Mouse (Mus musculus) limb, embryonic 13.5 days (tissue): ENCODE measurements around the gene Lrrc29. TPM values are rescaled to one million over a fixed set of nuclear protein-coding genes. Genes with fewer than 3 reads are reported as not detected.

Experiments used
- ATAC-seq: fragments of 200-750 bp; cut with Nextera tagmentation; 2 replicates; pipeline ENCODE4 v1.8.0; 2017; ENCODE audit warnings: low read depth, moderate number of reproducible peaks, moderate TSS enrichment; ENCODE audit not compliant: low FRiP score
- H3K27ac ChIP-seq: fragments of 300-500 bp; sonication (generic); 2 replicates; pipeline ENCODE4 v1.5.1; 2015; ENCODE audit warnings: inconsistent platforms, mild to moderate bottlenecking, moderate library complexity
- H3K27me3 ChIP-seq: fragments of 300-500 bp; sonication (generic); 2 replicates; pipeline ENCODE4 v1.6.1; 2015; ENCODE audit warnings: mild to moderate bottlenecking, inconsistent platforms
- H3K36me3 ChIP-seq: fragments of 300-500 bp; sonication (generic); 2 replicates; pipeline ENCODE4 v1.6.1; 2015; ENCODE audit warnings: inconsistent platforms, mild to moderate bottlenecking, moderate library complexity
- H3K4me1 ChIP-seq: fragments of 300-500 bp; sonication (generic); 2 replicates; pipeline ENCODE4 v1.6.1; 2015; ENCODE audit warnings: inconsistent platforms
- H3K4me2 ChIP-seq: fragments of 300-500 bp; sonication (generic); replicated peaks from 2 replicates; pipeline ENCODE4 v1.6.1; 2015; ENCODE audit warnings: inconsistent platforms, mild to moderate bottlenecking, moderate library complexity
- H3K4me3 ChIP-seq: fragments of 300-500 bp; sonication (generic); 2 replicates; pipeline ENCODE4 v1.5.1; 2015; ENCODE audit warnings: moderate library complexity, mild to moderate bottlenecking, inconsistent platforms
- H3K9ac ChIP-seq: fragments of 300-500 bp; sonication (generic); 2 replicates; pipeline ENCODE4 v1.6.1; 2015; ENCODE audit warnings: mild to moderate bottlenecking, inconsistent platforms
- H3K9me3 ChIP-seq: fragments of 300-500 bp; sonication (generic); 2 replicates; pipeline ENCODE4 v1.6.1; 2016; ENCODE audit warnings: inconsistent platforms
- WGBS: fragments of 180-500 bp; shearing (Covaris S2); methylation state at CpG from one replicate; pipeline ENCODE4 v1.1.7; 2015; 5-methylcytosine and 5-hydroxymethylcytosine counted together
- microRNA counts: library from miRNA; unstranded; fragments of <30 nt; microRNA quantifications from one replicate; lab custom pipeline; 2016
- microRNA-seq: library from miRNA; unstranded; fragments of <30 nt; microRNA quantifications from one replicate; pipeline ENCODE4, GENCODE M21; 2016
- polyA plus RNA-seq: library from polyadenylated mRNA; unstranded; fragments of >200 nt; fragmentation: Nextera tagmentation; extraction: Ambion mirVana; gene quantifications from 2 replicates; pipeline ENCODE4 v1.2.1, GENCODE M21; 2015

Gene Lrrc29
- polyA plus RNA-seq, 1 experiment from 2014 or later: 1.8 TPM

GRCm38 (mm10) chr8:105264024-105264982, 61.8 kb downstream of the Lrrc29 start, which contains the start of the genes Tradd and Fbxl8:
Gene Tradd, minus strand, starts transcription at chr8:105264609.
Gene Fbxl8, plus strand, starts transcription at chr8:105264648.
- Histone ChIP-seq H3K4me3 (peak within 1 kb of the TSS; percentile 69), H3K9ac (peak within 1 kb of the TSS; percentile 76), H3K27ac (no peak within 1 kb of the TSS), H3K4me1 (peaks cover 30% of the 10 kb centered on the region), H3K9me3 (peaks cover 9% of the 10 kb centered on the region; the same call in 1 of the 2 replicates), H3K4me2 (peak within 1 kb of the TSS; percentile 87), H3K27me3 (peaks cover 90% of the 10 kb centered on the region), H3K36me3 (no peaks in the 10 kb centered on the region)
- peak; percentile 66 for ATAC-seq
- WGBS: under 1% methylated on average over 54 of the region's 54 CpGs

- peaks cover 30% of the 10 kb centered on the region for H3K4me1 ChIP-seq
- H3K27ac ChIP-seq: no peak overlapping the region
- peaks cover 90% of the 10 kb centered on the region for H3K27me3 ChIP-seq
- H3K9ac ChIP-seq: no peak overlapping the region
- ATAC-seq: no peak
- peak overlapping the region; percentile 69 for H3K4me3 ChIP-seq
- WGBS: 40% methylated on average over 16 of the region's 16 CpGs
- H3K9me3 ChIP-seq: peaks cover 9% of the 10 kb centered on the region; the same call in 1 of the 2 replicates
- no peaks in the 10 kb centered on the region for H3K36me3 ChIP-seq
- peak overlapping the region; percentile 87 for H3K4me2 ChIP-seq
These were observed 62.7 kb downstream of the Lrrc29 start for GRCm38 (mm10) chr8:105263244-105263912.

MicroRNA genes within 50 kb of the gene (microRNA counts, 519-probe panel; counts per million panel counts)
- microRNA mmu-miR-328 (lab: Ali Mortazavi, UCI): 2,500 counts per million, percentile 35 among the panel's probes with 10 or more counts

Small RNA genes within 50 kb of the gene (microRNA-seq; reads per million reads assigned to microRNA genes)
- not detected for gene Gm27320
- gene Mir328: 155 reads per million, percentile 58 among the genes with 10 or more reads in this experiment

Other genes with a start within 250 kb of the Lrrc29 start
- not detected in 2 replicates for gene Ces3b, start 242.5 kb downstream of the Lrrc29 start, polyA plus RNA-seq
- not detected in 2 replicates for gene Ces4a, start 194.5 kb downstream of the Lrrc29 start, polyA plus RNA-seq
- 97.1 and 101 TPM in 2 replicates for gene Cbfb, start 155.6 kb downstream of the Lrrc29 start, polyA plus RNA-seq
- 27.3 and 27.6 TPM in 2 replicates for gene D230025D16Rik, start 101.1 kb downstream of the Lrrc29 start, polyA plus RNA-seq
- gene B3gnt9, start 71.1 kb downstream of the Lrrc29 start, polyA plus RNA-seq: 24.7 and 25.4 TPM in 2 replicates
- 20.1 and 23.2 TPM in 2 replicates for gene Tradd, start 61.7 kb downstream of the Lrrc29 start, polyA plus RNA-seq
- 2.6 and 2.8 TPM in 2 replicates for gene Fbxl8, start 61.6 kb downstream of the Lrrc29 start, polyA plus RNA-seq
- 0.11 and 0.19 TPM in 2 replicates for gene Hsf4, start 56.5 kb downstream of the Lrrc29 start, polyA plus RNA-seq
- 2.7 and 3.1 TPM in 2 replicates for gene Nol3, start 50.1 kb downstream of the Lrrc29 start, polyA plus RNA-seq
- 16.3 TPM in 2 replicates for gene 4931428F04Rik, start 36.4 kb downstream of the Lrrc29 start, polyA plus RNA-seq
- gene Exoc3l, start 30.2 kb downstream of the Lrrc29 start, polyA plus RNA-seq: 8.3 and 9.1 TPM in 2 replicates
- 73.6 and 75.4 TPM in 2 replicates for gene E2f4, start 28.6 kb downstream of the Lrrc29 start, polyA plus RNA-seq
- gene Elmo3, start 20.7 kb downstream of the Lrrc29 start, polyA plus RNA-seq: 3.9 and 5.1 TPM in 2 replicates
- 119 and 122 TPM in 2 replicates for gene Tmem208, start 76 bp upstream of the Lrrc29 start, polyA plus RNA-seq
- gene Fhod1, start 21.7 kb upstream of the Lrrc29 start, polyA plus RNA-seq: 2.1 and 2.3 TPM in 2 replicates
- gene Slc9a5, start 22.6 kb upstream of the Lrrc29 start, polyA plus RNA-seq: 6.0 and 6.4 TPM in 2 replicates
- 0.73 and 1.2 TPM in 2 replicates for gene Plekhg4, start 47.0 kb upstream of the Lrrc29 start, polyA plus RNA-seq
- gene Kctd19, start 87.2 kb upstream of the Lrrc29 start, polyA plus RNA-seq: not detected in 2 replicates
- gene Lrrc36, start 87.3 kb upstream of the Lrrc29 start, polyA plus RNA-seq: 0.36 and 0.55 TPM in 2 replicates
- 65.4 and 71.1 TPM in 2 replicates for gene Tppp3, start 145.2 kb upstream of the Lrrc29 start, polyA plus RNA-seq
- 42.5 and 45.3 TPM in 2 replicates for gene Zdhhc1, start 170.6 kb upstream of the Lrrc29 start, polyA plus RNA-seq
- 5.9 and 7.6 TPM in 2 replicates for gene Hsd11b2, start 192.5 kb upstream of the Lrrc29 start, polyA plus RNA-seq
- gene Atp6v0d1, start 239.8 kb upstream of the Lrrc29 start, polyA plus RNA-seq: 82.5 and 83.5 TPM in 2 replicates